Mouse (Mus musculus): ENCODE data around the gene Phf8.
"Not testable (repeated sequence)": the region's sequence is repeated elsewhere in the genome, so short reads cannot be mapped to it uniquely, and the experiment has no call there.

Phf8 gene

GRCm38 (mm10) chrX:151520458-151521322 lies at the start of gene Phf8:
Gene Phf8 (plus strand): TSS chrX:151520672.
- peak; percentile 92 for DNase-seq

GRCm38 (mm10) chrX:151488128-151488527 lies 32.3 kb upstream of the Phf8 start:
- DNase-seq, result no peak

DNA sequence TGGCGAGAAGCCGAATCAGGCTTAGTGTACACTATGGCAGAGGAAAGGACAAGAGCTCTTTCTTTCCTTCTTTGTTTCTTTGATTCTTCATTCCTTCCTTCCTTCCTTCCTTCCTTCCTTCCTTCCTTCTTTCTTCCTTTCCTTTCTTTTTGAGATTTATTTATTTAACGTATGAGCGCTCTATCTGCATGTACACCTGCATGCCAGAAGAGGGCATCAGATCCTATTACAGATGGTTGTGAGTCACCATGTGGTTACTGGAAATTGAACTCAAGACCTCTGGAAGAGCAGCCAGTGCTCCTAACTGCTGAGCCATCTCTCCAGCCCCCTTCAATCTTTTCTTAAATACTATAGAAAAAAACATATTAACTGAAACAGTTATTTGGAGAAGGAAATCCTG lies 27.2 kb upstream of the Phf8 start:
- not testable (repeated sequence) for DNase-seq

GRCm38 (mm10) chrX:151496596-151496995 lies 23.9 kb upstream of the Phf8 start:
- DNase-seq, result no peak

DNA sequence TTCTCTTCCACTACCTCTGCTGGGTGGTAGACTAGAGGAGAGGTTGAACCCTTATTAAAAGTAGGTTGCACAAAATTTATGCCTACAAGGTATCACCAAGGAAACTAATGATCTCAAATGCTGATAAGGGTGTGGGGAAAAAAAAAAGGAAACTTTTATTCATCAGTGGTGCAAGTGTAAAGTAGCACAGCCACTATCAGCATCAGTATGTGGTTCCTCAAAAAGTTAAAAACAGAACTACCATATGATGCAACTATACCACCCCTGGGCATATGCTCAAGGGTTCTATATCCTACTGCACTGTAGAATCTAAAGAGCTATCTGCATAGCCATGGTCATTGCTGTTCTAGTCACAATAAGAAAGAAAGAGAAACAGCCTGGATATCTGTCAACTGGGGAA lies 11.9 kb upstream of the Phf8 start:
- DNase-seq, result no peak

DNA sequence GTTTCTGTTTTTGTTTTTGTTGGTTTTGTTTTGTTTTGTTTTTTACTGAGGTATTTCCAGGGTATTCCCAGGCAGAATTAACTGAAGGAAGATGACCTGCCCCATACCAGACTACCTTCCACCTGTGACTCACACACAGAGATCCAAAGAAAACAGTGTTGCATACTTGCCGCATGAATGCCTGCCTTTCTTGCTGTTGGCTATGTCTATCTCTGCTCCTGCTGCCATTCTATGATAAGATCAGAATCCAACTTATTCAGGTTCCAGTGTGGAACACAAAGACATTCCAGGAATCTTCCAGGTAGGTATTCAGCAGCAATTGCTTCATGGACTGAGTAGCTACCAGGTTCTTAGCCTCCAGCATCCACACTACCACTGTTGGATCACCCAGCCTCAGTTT lies 10.6 kb upstream of the Phf8 start:
- DNase-seq, result no peak

DNA sequence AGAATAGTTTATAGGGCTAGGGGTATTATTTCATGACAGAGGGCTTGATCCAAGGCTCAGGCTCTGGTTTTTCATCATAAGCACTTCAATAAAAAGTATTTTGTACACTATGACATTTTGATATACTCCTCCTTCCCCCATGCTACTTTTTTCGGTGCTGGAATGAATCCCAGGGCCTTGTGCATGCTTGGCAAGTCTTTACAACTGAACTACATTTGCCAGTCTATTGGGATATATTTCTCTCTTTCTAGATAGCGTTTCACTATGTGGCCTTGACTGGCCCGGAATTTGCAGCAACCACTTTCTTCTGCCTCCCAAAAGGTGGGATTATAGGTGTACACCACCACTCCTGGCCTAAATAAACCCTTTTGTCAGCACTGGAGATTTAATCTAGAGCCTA lies 7.4 kb upstream of the Phf8 start:
- no peak for DNase-seq

GRCm38 (mm10) chrX:151513694-151514093 lies 6.8 kb upstream of the Phf8 start:
- no peak for DNase-seq

DNA sequence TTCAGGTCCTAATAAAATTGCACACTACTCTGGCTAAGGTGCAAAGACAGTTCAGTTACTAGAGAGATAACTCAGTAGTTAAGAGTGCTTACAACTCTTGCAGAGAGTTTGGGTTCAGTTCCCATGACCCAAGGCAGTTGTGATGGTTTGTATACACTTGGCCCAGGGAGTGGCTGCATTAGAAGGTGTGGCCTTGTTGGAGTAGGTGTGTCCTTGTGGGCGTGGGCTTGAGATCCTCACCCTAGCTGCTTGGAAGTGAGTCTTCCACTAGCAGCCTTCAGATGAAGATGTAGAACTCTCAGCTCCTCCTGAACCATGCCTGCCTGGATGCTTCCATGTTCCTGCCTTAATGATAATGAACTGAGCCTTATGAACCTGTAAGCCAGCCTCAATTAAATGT lies 2.3 kb upstream of the Phf8 start:
- DNase-seq, result no peak

DNA sequence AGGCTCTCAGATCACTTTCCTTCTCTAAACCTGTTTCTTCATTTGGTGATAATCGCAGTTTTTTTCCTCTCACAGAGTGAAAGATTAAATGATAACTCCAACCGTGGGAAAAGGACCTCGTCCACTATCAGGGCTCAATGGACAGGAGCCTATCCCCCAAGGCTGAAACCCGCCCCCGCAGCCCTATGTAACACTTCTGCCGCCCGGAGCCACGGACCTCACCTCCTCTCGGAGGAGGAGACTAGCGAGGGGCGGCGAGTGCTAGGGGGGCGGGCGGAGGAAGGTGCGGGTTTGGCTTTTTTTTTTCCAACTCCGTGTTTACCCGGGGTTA lies 380 bp upstream of the Phf8 start:
- DNase-seq, result no peak

GRCm38 (mm10) chrX:151521786-151522522 lies 1.5 kb downstream of the Phf8 start:
- DNase-seq, result peak; percentile 9

DNA sequence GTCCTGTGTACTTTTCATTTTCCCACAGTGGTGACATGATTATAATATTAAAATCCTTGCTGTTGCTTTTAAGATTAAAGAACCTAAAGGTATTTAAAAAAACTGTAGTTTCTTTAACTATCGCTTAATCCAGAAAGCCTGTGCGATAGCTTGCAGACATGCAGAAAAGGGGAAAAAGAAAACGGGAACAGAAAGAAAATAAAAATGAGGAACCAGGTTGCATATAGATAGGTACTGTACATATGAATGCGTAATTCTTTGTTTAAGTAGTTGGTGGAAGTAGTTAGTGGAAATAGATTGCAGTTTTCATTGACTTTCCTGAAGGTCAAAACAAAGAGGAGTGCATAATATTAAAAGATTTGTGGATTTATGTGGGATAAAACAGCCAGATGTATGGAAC lies 32.9 kb downstream of the Phf8 start:
- DNase-seq, result no peak

- no peak for DNase-seq
These were observed 54.7 kb downstream of the Phf8 start for GRCm38 (mm10) chrX:151575166-151575565.

- DNase-seq, result no peak
These were observed 122.9 kb downstream of the Phf8 start for GRCm38 (mm10) chrX:151643386-151643785.

DNA sequence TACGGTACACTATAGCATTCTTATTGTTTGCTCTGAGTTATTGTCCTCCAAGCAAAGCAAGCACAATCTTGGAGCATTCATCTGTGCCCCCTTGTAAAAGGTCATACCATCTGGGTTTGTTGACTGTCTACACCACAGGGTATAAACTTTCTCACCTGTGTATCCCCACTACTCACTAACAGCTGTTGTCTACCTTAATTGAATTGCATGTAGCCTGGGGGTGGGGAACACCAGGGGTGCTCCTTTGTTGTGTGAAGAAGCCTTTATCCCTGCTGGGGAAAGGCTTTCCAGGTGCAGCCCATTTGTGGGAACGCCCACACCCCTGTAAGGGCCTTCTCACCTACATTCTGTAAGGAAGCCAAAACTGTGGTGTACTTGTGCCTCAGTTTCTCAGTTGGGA lies 133.3 kb downstream of the Phf8 start:
- no peak for DNase-seq

DNA sequence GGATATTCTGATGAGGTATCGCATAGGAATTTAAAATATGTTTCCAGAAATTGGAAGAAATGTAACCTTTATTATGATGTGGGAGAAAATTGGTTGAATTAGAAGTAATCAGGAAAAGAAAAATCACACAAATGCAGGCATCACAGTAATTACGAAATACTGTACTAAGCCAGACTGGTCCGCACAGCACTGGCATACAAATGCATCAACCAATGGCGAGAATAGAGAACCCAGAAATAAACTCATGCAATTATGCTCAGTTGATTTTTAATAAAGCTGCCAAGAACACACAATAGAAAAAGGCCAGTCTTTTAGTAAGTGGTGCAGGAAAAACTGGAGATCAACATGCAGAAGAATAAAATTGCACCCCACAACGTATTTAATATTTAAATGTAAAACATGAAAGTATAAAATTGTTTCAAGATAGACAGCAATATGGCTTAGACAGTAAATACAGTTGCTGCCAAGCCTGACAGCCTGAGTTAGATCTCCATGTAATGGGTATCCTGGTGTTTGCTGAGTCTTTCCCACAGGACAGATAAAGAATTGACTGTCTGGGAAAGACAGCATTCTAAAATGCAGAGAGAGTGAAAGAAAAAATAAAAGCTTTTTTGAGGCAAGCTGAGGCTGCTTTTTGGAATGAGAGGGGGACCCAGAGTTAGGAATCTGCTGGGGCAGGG lies 154.2 kb downstream of the Phf8 start:
- DNase-seq, result no peak

Measured in cerebellum, adult 8-10 months (tissue).